Mouse (Mus musculus) spleen, postnatal 14 days (tissue): ENCODE measurements around the gene 1810024B03Rik.
"Not testable (repeated sequence)": the region's sequence is repeated elsewhere in the genome, so short reads cannot be mapped to it uniquely, and the experiment has no call there.

ENCODE experiments used
- DNase-seq, 2 experiments: peaks; one replicate each; pipeline ENCODE4 v3.0.0; 2021 to 2022; ENCODE audit warnings: low spot score in 2 of 2

Gene 1810024B03Rik

DNA sequence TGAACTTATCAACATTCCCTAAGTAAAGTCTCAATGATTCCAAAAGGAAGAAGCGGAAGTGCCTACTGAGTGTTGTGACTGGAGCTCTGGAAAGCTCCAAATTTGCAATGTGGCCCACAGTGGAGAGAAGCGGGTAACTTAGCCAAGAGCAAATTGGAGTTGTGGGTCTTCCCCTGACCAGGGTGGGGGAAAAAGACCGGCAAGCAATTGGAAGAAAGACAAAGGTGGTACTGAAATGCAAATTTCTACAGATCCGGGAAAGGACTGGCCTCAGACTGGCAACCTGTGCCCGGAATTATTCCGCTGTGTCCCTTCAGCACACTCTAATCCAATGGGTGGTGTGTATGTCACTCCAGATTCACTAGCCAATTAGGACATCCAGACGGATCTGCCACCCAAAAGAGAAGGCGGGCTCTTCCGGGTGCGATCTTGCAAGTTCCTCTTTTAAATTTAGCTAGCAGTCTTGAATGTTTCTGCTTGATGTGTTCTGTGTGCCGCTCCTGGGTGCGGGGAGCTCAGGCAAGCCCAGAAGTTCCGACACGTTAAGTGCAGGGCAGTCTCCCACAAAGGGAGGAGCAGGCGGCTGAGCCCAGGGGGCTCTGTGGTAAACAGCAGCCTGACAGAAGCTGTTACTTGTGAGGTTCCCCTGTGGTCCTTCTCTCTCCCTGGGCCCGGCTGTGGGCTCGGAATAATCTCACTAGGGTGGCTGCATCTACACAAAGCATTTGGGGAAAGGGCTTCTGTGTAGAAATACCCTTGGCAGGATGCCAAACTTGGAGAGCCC is 25.3 kb downstream of the 1810024B03Rik start:
- DNase-seq, result peak; percentile 41 to 56

DNA sequence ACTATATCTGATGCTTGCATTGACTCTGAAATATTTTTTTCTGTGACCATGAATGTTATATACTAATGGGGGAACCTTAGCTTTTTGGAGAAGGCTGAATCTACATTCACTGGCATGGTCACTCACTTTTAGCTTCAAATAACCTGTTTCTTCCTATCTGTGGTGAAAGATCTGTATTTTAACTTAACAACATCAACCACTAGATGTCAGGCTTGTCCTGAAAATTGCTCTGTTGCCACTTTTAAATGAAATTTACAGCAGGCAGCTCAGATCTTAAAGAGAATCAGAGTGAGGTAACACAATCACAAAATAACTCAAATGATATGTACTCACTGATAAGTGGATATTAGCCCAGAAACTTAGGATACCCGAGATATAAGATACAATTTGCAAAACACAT is 41.8 kb downstream of the 1810024B03Rik start:
- DNase-seq, result not testable (repeated sequence)

DNA sequence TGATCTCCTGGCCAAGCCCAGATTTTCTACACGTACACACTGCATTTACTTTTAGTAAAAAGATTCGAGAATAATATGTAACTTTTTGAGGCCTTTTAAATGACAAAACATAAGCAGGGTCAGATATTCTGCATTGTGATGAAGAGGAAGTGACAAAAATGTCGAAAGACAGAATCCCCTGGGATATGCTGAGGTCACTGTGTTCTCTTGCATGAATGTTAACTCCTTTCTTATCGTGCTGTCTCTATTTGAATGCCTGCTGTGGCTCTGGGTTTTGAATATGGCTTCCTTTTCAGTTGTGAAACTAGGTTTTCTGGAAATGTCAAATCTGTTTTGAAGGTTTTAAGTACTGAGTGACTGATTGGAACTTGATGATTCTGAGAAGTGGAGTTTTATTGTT is 42.4 kb downstream of the 1810024B03Rik start:
- DNase-seq, result no peak

DNA sequence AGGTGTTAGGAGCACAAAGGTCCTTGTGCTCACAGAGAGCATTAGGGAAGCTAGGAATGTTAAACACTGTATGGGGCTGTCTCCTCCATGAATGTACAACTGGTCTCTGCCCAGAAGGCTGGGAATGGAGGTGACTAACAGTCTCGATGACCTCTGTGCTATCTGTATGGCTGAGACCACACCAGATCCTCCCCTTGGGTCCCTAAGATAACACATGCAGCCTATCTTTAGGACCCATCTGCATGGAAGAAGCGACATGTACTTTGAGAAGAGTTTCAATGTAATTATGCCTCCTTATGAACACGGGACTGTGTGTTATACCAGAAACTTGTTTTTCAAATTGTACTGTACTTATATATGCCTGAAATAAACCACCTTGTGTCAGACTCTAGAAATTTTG is 62.4 kb downstream of the 1810024B03Rik start:
- no peak for DNase-seq

DNA sequence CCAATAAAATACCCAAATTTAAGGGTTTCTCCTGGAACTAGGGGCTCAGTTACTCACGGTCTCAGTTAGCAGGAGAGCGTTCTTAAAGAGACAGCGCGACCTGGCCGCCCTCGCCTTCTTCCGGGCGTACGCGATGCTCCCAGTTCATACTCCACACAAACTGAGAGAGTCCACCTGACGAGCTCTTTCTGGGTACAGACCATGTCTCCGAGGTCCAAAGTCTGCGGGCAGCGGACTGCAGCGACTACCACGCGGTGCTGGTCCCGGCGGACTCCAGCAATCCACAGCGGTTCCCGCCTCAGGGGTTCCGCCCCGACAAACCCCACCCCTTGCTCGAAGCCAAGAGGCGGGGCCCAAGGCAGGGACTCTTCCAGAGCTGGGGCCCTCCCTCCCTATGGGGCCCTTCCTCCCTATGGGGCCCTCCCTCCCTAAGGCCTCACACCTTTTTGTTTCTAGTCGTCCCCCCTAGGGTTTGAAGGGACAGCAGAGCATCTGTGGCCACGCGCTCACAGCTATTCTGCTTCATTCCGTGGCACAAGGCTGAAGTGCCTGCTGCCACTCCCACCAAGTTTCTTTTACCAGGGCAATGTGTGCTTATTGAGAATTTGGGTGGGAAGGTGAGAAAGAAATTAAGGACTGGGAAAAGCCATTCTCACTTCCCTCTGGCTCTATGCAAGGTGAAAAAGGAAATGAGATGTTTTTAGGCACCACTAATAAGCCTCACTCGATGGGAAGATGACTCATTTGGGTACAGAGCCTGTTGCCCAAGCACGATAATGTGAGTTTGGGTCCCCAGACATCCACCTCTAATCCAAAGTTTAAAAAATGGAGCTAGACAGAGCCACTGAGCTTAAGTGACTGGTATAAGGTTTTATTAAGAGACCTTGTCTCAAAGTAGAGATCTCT is 64.7 kb downstream of the 1810024B03Rik start, which contains the start of gene Itpripl1:
Gene Itpripl1, minus strand, starts transcription at position 285 of the 906 bp plus-strand sequence.
- peak; percentile 72 for DNase-seq

DNA sequence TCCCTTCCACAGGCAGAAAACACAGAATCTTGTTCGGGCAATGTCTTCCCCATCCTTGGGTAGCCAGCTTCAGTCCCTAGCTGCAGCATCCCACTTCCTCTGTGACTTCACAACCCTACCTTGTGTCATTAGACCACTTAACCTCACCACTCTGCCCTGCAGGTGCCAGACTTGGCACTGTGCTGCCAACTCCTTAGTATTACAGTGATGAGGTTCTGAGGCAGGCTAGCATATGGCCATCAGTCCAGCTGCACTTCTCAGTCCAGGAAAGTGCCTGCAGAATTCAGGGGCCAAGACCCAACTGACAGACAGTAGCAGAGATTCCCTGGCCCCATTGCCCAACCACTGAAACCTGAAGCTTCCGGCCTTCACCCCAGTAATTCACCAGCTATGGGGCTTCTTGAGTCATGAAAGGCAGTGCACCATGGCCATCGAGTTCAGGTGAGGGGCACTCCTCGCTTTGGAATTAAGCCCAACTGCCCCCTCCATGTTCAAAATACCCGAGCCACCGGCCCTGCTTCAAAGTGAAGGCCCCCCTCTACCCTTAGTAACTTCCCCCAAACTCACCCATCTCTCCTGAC is 65.4 kb downstream of the 1810024B03Rik start:
- no peak for DNase-seq

DNA sequence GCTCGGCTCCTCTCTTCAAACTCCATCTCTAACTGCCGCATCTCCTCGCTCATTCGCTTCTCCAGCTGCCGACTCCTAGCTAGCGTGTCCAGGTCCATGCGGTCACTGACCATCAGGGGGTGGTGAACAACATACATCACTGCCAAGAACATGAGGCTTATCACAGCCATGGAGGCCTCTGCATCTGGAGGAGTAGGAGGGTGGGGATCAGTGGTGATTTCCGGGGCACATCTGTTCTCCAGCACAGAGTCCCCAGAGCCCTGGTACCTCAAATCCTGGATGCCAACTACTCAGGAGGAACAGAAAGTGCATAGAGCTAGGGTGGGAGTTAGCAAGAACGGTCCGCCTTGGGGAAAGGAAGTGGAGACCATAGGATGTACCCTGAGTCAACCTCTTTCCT is 66.0 kb downstream of the 1810024B03Rik start:
- no peak for DNase-seq

DNA sequence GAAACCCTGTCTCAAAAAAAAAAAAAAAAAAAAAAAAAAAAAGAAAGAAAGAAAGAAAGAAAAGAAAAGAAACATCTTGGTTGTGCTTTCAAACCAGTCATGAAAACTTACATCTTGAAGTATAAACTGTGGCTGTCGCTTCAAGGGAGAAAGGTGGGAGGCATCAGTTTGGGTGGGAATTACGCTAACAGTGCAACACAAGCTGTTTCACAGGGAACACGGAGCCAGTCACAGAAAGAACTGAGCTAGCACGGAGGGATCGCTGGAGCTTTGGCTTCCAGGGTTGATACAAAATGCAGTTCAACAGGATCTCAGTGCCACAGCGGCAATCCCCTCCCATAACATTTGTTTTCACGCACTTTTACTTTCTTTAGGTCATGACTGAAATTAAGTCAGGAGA is 68.1 kb downstream of the 1810024B03Rik start:
- DNase-seq, result no peak

DNA sequence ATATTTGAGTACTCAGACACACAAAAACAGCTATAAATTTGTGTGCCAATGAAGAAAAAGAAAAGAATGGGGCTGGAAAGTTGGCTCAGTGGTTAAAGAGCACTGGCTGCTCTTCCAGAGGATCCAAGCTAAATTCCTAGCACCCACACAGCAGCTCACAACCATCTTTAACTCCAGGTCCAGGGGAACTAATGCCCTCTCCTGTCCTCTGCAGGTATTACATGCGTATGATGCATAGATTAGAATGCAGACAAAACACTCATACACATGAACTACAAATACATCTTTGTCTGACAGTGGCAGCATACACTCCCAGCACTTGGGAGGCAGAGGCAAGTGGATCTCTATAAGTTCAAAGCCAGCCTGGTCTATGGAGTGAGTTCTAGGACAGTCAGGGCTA is 68.5 kb downstream of the 1810024B03Rik start:
- DNase-seq, result no peak

DNA sequence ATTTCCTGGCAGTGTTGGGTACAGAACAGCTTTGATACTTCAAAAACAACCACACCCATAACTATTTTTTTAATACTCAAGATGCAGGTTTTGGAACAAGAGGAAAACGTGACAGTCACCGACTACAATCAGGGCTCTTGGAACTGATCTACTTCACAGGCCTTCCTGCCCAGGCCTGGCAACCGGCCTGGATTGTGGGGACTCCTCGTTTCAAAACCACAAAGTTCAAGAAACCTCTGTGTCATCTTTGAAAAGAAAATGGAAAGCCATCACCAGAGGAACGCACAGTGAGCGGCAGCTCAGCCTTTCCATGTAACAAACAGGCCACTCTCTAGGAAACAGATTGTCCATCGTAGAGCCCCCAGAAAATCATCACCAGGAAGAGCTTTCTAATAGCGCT is 69.0 kb downstream of the 1810024B03Rik start:
- DNase-seq, result no peak

DNA sequence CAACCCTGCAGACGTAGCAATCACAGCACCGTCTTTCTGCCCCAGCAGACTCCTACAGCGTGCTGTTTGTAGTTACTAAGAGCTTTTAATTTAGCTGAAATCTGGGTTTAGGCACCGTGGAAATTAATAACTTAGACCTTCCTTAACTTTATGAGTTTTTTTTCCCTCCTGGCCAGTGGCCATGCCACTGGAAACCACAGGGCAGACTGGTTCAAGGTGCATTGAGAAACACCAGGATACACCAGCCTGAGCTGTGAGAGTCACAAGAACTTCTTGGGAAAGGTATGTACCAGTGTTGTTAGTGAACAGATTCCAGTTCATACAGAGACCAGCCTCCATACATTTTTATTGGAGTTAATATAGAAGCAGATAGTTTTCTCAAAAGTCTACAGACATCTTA is 69.6 kb downstream of the 1810024B03Rik start:
- DNase-seq, result no peak

DNA sequence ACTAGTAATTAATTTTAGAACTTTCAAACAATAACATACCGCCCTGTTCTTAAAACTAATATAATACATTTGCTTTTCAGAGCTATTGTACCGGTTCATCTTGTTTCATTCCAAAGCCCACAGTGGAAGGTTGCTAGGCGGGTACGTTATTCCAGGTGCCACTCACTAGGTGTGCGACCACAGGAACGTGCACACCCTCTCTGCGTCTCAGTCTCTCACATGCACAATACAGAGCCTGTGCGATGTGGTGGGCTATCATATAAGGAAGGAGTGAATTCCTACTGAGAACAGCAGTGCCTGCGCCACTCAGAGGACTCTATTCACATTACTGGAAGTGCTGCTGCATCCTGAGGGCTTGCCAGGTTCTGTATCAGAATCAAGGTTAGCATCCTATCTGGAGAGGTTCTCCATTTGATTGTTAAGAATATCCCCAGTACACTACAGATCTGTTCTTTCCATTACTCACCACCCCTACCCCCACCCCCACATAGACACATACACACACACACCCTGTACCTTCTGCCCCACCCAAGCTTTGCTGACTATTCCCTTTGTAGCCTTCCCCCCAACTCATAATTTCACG is 70.2 kb downstream of the 1810024B03Rik start:
- no peak for DNase-seq

DNA sequence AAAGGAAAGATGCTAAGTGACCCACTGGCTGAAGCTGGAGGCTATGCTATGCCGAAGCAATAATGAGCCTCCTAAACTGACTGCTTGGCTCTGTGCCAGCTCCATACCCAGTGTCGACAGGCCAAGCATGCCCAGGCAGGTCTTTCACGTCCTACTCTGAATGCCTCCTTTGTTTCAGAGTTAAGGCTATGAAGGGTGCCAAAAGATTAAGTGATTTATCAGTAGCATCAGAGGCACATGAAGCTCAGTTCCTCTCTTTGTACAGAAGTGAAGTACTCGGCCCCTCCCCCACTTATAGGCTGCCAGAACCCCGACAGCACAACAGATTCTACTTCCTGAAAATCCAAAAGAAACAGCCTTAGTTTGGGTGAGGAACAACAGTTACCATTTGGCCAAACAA is 71.1 kb downstream of the 1810024B03Rik start:
- no peak for DNase-seq
